In genomic region chr4:149233938-149234337, GRCm38 (mm10) we compare ENCODE assay signal across 15 mouse cellular contexts.
DNase-seq lines count a peak whose midpoint lies in the region; ATAC-seq and TF ChIP-seq lines count a peak whose summit lies in the region.
"Had no signal": no experiment of that assay in that cellular context is flagged by ENCODE, and none has a peak within 500 bp of the region (broad histone marks: within the 10 kb centered on the region; RNA-seq: fewer than 3 reads in every experiment).

No protein-coding gene starts in this region.

- 67% methylated on average over 9 of the region's 9 CpGs for WGBS in heart, embryonic 10.5 days
- WGBS in kidney, embryonic 15.5 days: 7% methylated on average over 9 of the region's 9 CpGs
- 65% methylated on average over 9 of the region's 9 CpGs for WGBS in cerebellum, adult 2 months

- TF ChIP-seq POLR2A in cerebellum, adult 2 months (IDR thresholded peaks at IDR 0.05; ENCODE audit: borderline replicate concordance, insufficient read depth, low read length): no peak

- no peaks in the 10 kb centered on the region for H3K4me1 ChIP-seq in heart, embryonic 10.5 days
- H3K4me1 ChIP-seq in kidney, embryonic 15.5 days: peaks cover 12% of the 10 kb centered on the region
- peaks cover 5% of the 10 kb centered on the region; the same call in 1 of the 2 replicates for H3K4me1 ChIP-seq in cerebellum, adult 2 months (ENCODE audit: control insufficient read depth, insufficient read depth, low read length)

- no peak overlapping the region for H3K9ac ChIP-seq in kidney, embryonic 15.5 days
- H3K9ac ChIP-seq: forebrain, postnatal 0 days; liver, embryonic 13.5 days had no signal

- no peaks in the 10 kb centered on the region for H3K27me3 ChIP-seq in heart, embryonic 10.5 days (ENCODE audit: insufficient read depth, poor library complexity, severe bottlenecking)
- H3K27me3 ChIP-seq in kidney, embryonic 15.5 days: no peaks in the 10 kb centered on the region
- H3K27me3 ChIP-seq in cerebellum, adult 2 months (ENCODE audit: control insufficient read depth, insufficient read depth, low read length): no peaks in the 10 kb centered on the region
- H3K27me3 ChIP-seq: CH12.LX; liver, embryonic 13.5 days had no signal

- no peaks in the 10 kb centered on the region for H3K9me3 ChIP-seq in heart, embryonic 10.5 days
- H3K9me3 ChIP-seq in kidney, embryonic 15.5 days (replicated peaks): no peaks in the 10 kb centered on the region
- H3K9me3 ChIP-seq: liver, embryonic 13.5 days had no signal

- TF ChIP-seq CTCF in cerebellum, adult 2 months (IDR thresholded peaks at IDR 0.05; ENCODE audit: borderline replicate concordance, insufficient read depth, low read depth, low read length): no peak

- intact Hi-C loops in heart, postnatal 10 days (cut with DNase I): no loop called here

- DNase-seq in heart, adult 11 months: peak; percentile 98
- DNase-seq in heart, embryonic 10.5 days (ENCODE audit: low spot score): no peak
- DNase-seq in 416B (ENCODE audit: low read depth): peak; percentile 59
- DNase-seq in heart, postnatal 10 days: peak; percentile 29 to 31
- no peak for DNase-seq in urinary bladder, adult 2 months (ENCODE audit: low spot score)
- no peak for DNase-seq in cerebellum, adult 2 months
- no peak for DNase-seq in urinary bladder, postnatal 10 days (ENCODE audit: low spot score)
- DNase-seq: adrenal gland, adult 2 months; cerebellum, postnatal 25 days; forebrain, postnatal 0 days; left cerebral cortex, postnatal 4 days; liver, embryonic 13.5 days; right cerebral cortex, postnatal 25 days had no signal

- H3K36me3 ChIP-seq in heart, embryonic 10.5 days: peaks cover 40% of the 10 kb centered on the region
- peaks cover 36% of the 10 kb centered on the region for H3K36me3 ChIP-seq in kidney, embryonic 15.5 days

- H3K4me3 ChIP-seq in heart, embryonic 10.5 days: no peak overlapping the region
- no peak overlapping the region for H3K4me3 ChIP-seq in kidney, embryonic 15.5 days (replicated peaks)
- H3K4me3 ChIP-seq in cerebellum, adult 2 months (replicated peaks; ENCODE audit: insufficient read depth, low read depth, low read length): no peak overlapping the region
- H3K4me3 ChIP-seq: liver, embryonic 13.5 days had no signal

- no peak overlapping the region for H3K27ac ChIP-seq in heart, embryonic 10.5 days
- H3K27ac ChIP-seq in kidney, embryonic 15.5 days: peak overlapping the region; percentile 64
- H3K27ac ChIP-seq in cerebellum, adult 2 months (ENCODE audit: insufficient read depth, low read length): no peak overlapping the region
- H3K27ac ChIP-seq: liver, embryonic 13.5 days had no signal

- ATAC-seq in kidney, embryonic 15.5 days (replicated peaks; ENCODE audit: low FRiP score): peak; percentile 60; the same call in 1 of the 2 replicates
- ATAC-seq: forebrain, postnatal 0 days had no signal

- H3K4me2 ChIP-seq in kidney, embryonic 15.5 days: no peak overlapping the region
- H3K4me2 ChIP-seq: liver, embryonic 13.5 days had no signal

Comparison
In these comparisons a context has a peak if more than half of its experiments do, and no peak if none do; other contexts are left out.
1. DNase-seq: peak in heart, adult 11 months (single experiment), 416B (single experiment) and heart, postnatal 10 days (2 of 2); none in heart, embryonic 10.5 days (single experiment), urinary bladder, adult 2 months (single experiment), cerebellum, adult 2 months (0 of 2) and urinary bladder, postnatal 10 days (single experiment).